Mouse (Mus musculus) neural tube, embryonic 12.5 days (tissue): ENCODE measurements around the gene Ptprm. TPM values are rescaled to one million over a fixed set of nuclear protein-coding genes. Genes with fewer than 3 reads are reported as not detected.

Experiments
- ATAC-seq: fragments of 200-750 bp; cut with Nextera tagmentation; 2 replicates; pipeline ENCODE4 v1.8.0; 2017; ENCODE audit warnings: low read depth, mild to moderate bottlenecking, moderate TSS enrichment, moderate library complexity; ENCODE audit not compliant: low FRiP score
- H3K27ac ChIP-seq: fragments of 300-500 bp; sonication (generic); 2 replicates; pipeline ENCODE4 v1.5.1; 2016
- H3K27me3 ChIP-seq: fragments of 300-500 bp; sonication (generic); replicated peaks from 2 replicates; pipeline ENCODE4 v1.6.1; 2016; ENCODE audit warnings: mild to moderate bottlenecking
- H3K36me3 ChIP-seq: fragments of 300-500 bp; sonication (generic); 2 replicates; pipeline ENCODE4 v1.6.1; 2016; ENCODE audit warnings: mild to moderate bottlenecking
- H3K4me1 ChIP-seq: fragments of 300-500 bp; sonication (generic); 2 replicates; pipeline ENCODE4 v1.6.1; 2016
- H3K4me2 ChIP-seq: fragments of 300-500 bp; sonication (generic); replicated peaks from 2 replicates; pipeline ENCODE4 v1.6.1; 2016; ENCODE audit warnings: mild to moderate bottlenecking
- H3K4me3 ChIP-seq: fragments of 300-500 bp; sonication (generic); 2 replicates; pipeline ENCODE4 v1.5.1; 2016
- H3K9ac ChIP-seq: fragments of 300-500 bp; sonication (generic); 2 replicates; pipeline ENCODE4 v1.6.1; 2016; ENCODE audit warnings: mild to moderate bottlenecking
- H3K9me3 ChIP-seq: fragments of 300-500 bp; sonication (generic); 2 replicates; pipeline ENCODE4 v1.6.1; 2016; ENCODE audit warnings: mild to moderate bottlenecking
- WGBS: fragments of 180-500 bp; shearing (Covaris S2); methylation state at CpG from one replicate; pipeline ENCODE4 v1.1.7; 2016; 5-methylcytosine and 5-hydroxymethylcytosine counted together
- polyA plus RNA-seq: library from polyadenylated mRNA; unstranded; fragments of >200 nt; fragmentation: Nextera tagmentation; extraction: Ambion mirVana; gene quantifications from 2 replicates; pipeline ENCODE4 v1.2.1, GENCODE M21; 2016

Ptprm gene
- polyA plus RNA-seq, 1 experiment from 2014 or later: 15.6 TPM

- Histone ChIP-seq H3K36me3 (no peaks in the 10 kb centered on the region), H3K27me3 (no peaks in the 10 kb centered on the region), H3K27ac (no peak overlapping the region), H3K9me3 (no peaks in the 10 kb centered on the region), H3K4me1 (no peaks in the 10 kb centered on the region), H3K9ac (no peak overlapping the region), H3K4me3 (no peak overlapping the region), H3K4me2 (no peak overlapping the region)
- ATAC-seq: no peak
- 94% methylated on average over 4 of the region's 4 CpGs for whole genome bisulfite sequencing
Measured at GRCm38 (mm10) chr17:67302074-67302473, 52.2 kb downstream of the Ptprm start.

DNA sequence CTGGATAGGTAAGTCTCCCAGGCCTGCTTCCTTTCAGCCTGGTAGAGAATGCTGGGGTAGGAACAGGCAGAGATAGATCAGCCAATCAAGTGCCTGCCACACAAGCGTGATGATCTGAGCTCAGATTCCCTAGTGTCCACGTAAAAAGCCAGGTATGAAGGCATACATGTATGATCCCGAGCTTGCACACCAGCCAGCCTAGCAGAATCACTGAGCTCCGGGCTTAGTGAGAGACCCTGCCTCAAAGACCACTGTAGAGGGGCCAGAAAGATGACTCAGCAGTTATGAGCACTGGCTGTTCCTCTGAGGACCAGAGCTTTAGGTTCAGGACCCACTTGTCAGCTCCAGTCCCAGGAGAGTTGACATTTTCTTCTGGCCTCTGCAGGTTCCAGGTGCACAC is 52.9 kb downstream of the Ptprm start:
- Histone ChIP-seq H3K27ac (no peak overlapping the region), H3K36me3 (no peaks in the 10 kb centered on the region), H3K4me2 (no peak overlapping the region), H3K9me3 (no peaks in the 10 kb centered on the region), H3K27me3 (no peaks in the 10 kb centered on the region), H3K4me3 (no peak overlapping the region), H3K4me1 (no peaks in the 10 kb centered on the region), H3K9ac (no peak overlapping the region)
- ATAC-seq: no peak
- WGBS: 90% methylated on average over 4 of the region's 4 CpGs

GRCm38 (mm10) chr17:67298269-67298798 is 55.9 kb downstream of the Ptprm start:
- Histone ChIP-seq H3K27me3 (no peaks in the 10 kb centered on the region), H3K4me3 (no peak overlapping the region), H3K9me3 (no peaks in the 10 kb centered on the region), H3K4me1 (no peaks in the 10 kb centered on the region), H3K4me2 (no peak overlapping the region), H3K9ac (no peak overlapping the region), H3K36me3 (no peaks in the 10 kb centered on the region), H3K27ac (no peak overlapping the region)
- 85% methylated on average over 9 of the region's 9 CpGs for WGBS
- no peak for ATAC-seq

DNA sequence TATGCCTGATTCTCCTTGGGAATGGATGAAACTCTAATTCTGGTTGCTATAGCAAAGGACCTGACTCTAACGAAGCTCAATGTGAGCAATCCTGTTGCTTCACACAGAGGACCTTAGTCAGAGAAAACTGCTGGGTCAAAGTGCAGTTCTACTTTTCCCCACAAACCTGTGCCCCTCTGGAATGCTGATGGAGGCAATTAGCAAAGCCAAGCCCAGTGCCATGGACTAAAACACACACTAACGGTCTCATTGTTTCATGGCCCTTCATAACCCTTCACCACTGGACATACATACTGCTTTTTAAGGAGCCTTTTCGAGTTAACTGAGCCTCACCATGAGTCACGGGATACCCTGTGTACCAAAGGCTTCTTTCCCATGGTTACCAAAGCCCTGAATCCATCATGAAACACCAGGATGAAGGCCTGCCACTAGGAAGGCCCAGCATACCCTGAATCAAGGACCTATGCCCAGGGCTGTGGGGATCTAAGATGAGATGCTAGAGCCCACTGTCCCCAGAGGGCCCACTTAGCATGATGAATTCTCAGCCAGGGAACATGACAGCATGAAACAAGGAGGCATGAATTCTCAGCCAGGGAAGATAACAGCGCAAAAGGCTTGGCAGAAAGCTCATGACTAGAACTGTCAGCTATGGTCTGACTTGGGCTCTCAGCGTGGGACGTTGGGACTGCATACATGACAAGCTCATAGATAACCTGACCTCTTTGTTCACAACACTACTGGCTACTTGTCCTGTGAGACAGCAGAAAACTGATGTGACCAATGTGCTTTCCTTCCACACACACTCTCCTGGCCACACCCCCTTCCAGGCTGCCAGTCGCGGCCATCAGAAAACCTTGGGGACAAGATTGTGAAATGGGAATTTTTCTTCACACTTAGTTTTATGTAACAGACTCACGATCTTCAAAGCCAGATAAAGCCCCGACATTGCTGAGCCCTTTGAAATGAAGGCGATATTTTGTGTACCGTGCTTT is 57.4 kb downstream of the Ptprm start:
- WGBS: 90% methylated on average over 13 of the region's 13 CpGs
- H3K9me3 ChIP-seq: no peaks in the 10 kb centered on the region
- no peak overlapping the region for H3K9ac ChIP-seq
- H3K27me3 ChIP-seq: no peaks in the 10 kb centered on the region
- H3K4me3 ChIP-seq: no peak overlapping the region
- ATAC-seq: no peak
- no peaks in the 10 kb centered on the region for H3K4me1 ChIP-seq
- H3K27ac ChIP-seq: no peak overlapping the region
- H3K36me3 ChIP-seq: no peaks in the 10 kb centered on the region
- H3K4me2 ChIP-seq: no peak overlapping the region

DNA sequence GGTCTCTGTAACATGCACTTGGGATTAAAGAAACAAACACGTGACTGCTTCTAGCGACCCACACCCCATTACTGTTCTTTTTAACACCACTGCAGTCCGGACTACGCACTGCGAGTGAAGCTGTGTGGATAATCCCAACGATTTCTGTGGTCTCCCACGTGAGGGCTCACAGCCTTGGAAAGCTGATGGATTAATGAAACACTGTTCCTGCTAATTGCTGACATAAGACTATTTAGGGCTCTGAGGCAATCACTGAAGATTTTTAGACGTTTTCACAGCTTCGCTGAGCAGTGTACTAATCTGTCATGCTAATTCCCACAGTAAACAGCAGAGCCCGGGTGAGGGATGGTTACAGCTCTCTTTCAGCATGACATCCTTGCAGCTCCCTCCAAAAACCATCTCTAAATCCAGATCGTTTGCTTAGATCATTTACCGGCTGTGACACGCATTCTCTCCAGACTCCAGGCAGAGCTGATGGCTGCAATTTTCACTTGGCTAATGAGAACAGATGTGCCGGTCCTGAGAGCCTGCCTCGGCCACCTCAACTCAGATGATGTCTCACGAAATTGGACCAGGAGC is 63.5 kb downstream of the Ptprm start:
- 29% methylated on average over 16 of the region's 16 CpGs for WGBS
- H3K4me3 ChIP-seq: no peak overlapping the region
- H3K27me3 ChIP-seq: no peaks in the 10 kb centered on the region
- no peak overlapping the region for H3K9ac ChIP-seq
- no peaks in the 10 kb centered on the region for H3K9me3 ChIP-seq
- no peaks in the 10 kb centered on the region for H3K36me3 ChIP-seq
- H3K27ac ChIP-seq: no peak overlapping the region
- H3K4me2 ChIP-seq: peak overlapping the region; percentile 27
- no peaks in the 10 kb centered on the region; the same call in 1 of the 2 replicates for H3K4me1 ChIP-seq
- peak; percentile 72 for ATAC-seq

GRCm38 (mm10) chr17:67287501-67287900 is 66.8 kb downstream of the Ptprm start:
- no peak overlapping the region for H3K4me2 ChIP-seq
- H3K27me3 ChIP-seq: no peaks in the 10 kb centered on the region
- H3K27ac ChIP-seq: no peak overlapping the region
- no peak overlapping the region for H3K9ac ChIP-seq
- no peak for ATAC-seq
- H3K4me3 ChIP-seq: no peak overlapping the region
- H3K9me3 ChIP-seq: no peaks in the 10 kb centered on the region
- 82% methylated on average over 3 of the region's 3 CpGs for WGBS
- H3K36me3 ChIP-seq: no peaks in the 10 kb centered on the region
- H3K4me1 ChIP-seq: no peaks in the 10 kb centered on the region; the same call in 1 of the 2 replicates

- no peaks in the 10 kb centered on the region for H3K27me3 ChIP-seq
- no peak overlapping the region for H3K27ac ChIP-seq
- H3K9me3 ChIP-seq: no peaks in the 10 kb centered on the region
- no peak for ATAC-seq
- no peak overlapping the region for H3K4me3 ChIP-seq
- H3K9ac ChIP-seq: no peak overlapping the region
- WGBS: 80% methylated on average over 13 of the region's 13 CpGs
- no peaks in the 10 kb centered on the region for H3K4me1 ChIP-seq
- no peaks in the 10 kb centered on the region for H3K36me3 ChIP-seq
- H3K4me2 ChIP-seq: no peak overlapping the region
Measured at GRCm38 (mm10) chr17:67281640-67282170, 72.6 kb downstream of the Ptprm start.

DNA sequence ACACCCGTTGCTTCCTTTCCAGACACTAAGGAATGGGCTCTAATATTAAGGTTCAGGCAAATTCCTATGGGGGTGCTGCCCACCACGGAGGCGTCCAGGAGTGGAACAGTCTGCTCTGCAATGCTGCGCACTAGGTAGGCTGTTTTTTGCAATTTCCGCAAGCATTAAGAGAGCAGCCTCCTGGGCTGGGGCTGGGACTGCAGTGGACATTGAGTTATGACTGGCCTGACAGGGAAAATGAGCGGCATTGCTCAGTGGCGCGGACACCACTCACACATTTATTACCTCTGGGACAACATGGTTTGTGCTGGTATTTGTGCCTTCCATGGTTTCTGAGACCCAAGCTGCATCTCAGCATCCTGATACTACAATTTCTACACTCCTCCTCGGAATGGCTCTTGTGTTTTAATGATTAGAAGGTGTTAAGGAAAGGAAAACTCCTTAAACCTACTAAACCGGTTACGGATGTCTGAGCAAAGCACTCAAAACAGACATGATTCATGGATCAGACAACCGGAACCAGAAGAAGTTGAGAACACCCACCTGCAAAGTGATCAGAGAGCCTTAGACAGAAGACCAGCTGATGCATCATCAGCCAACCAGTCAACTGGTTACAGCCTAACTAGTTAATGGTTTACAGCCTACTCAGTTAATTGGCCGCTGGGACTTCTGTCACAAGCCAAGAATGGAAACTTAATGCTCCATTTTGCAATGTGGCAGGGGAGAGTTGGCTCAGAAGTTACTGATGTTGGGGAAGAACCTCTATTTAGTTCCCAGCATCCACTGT is 76.9 kb downstream of the Ptprm start:
- 86% methylated on average over 13 of the region's 13 CpGs for WGBS
- no peak overlapping the region for H3K4me3 ChIP-seq
- no peak for ATAC-seq
- no peak overlapping the region for H3K9ac ChIP-seq
- no peaks in the 10 kb centered on the region for H3K27me3 ChIP-seq
- no peak overlapping the region for H3K4me2 ChIP-seq
- H3K36me3 ChIP-seq: no peaks in the 10 kb centered on the region
- H3K4me1 ChIP-seq: no peaks in the 10 kb centered on the region
- no peak overlapping the region for H3K27ac ChIP-seq
- H3K9me3 ChIP-seq: no peaks in the 10 kb centered on the region

DNA sequence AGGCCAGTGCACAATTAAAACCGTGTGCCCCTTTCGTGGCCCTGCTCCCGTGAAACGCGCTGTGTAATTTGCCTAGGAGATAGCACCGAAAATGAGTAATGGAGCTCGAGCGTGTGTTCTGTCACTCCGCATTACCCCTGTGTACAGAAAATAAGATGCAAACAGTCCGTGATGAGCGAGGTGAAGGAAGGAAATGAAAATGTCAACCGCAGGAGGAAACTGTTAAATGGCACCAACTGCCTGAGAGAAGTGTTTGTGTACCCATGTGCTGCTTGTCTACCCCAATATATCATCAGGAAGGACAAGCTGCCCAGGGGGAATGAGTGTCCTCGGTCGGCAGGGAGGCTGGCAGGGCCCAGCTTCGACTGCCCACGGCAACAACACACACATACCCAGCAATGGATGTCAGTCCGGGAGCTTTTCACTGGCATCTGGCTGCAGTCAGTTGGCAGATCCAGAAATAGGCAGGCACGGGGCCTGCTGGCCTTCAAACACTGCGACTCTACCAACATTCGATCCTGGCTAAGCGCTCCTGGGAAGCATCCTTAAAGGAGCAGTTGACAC is 79.6 kb downstream of the Ptprm start:
- H3K4me1 ChIP-seq: no peaks in the 10 kb centered on the region
- 0 out of 2 replicates have a peak, but pooled peaks have one; percentile 50 for ATAC-seq
- no peaks in the 10 kb centered on the region for H3K27me3 ChIP-seq
- H3K4me3 ChIP-seq: no peak overlapping the region
- no peaks in the 10 kb centered on the region for H3K36me3 ChIP-seq
- H3K4me2 ChIP-seq: no peak overlapping the region
- no peaks in the 10 kb centered on the region for H3K9me3 ChIP-seq
- 0 out of 2 replicates have a peak overlapping the region, but pooled peaks have one; percentile 38 for H3K27ac ChIP-seq
- WGBS: 60% methylated on average over 21 of the region's 21 CpGs
- no peak overlapping the region for H3K9ac ChIP-seq

DNA sequence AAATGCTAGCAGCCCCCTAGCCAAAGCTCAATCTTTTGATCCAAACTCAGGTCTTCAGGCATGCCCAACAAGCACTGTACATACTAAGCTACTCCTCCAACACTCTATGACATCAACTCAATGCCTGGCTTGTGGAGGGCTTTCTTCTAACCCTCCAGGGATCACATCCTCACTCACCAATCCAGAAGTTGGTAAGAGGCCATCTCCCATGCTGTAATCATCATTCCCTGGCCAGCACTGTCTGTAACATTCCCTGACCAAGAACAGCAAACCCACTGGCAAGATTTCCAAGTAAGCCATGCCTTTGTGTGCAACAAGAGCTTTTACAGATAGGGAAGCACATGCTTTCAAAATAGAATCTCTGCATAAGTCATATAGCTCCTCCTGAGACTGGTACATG is 81.3 kb downstream of the Ptprm start:
- Histone ChIP-seq H3K4me2 (no peak overlapping the region), H3K27me3 (no peaks in the 10 kb centered on the region), H3K4me1 (no peaks in the 10 kb centered on the region), H3K27ac (no peak overlapping the region), H3K36me3 (no peaks in the 10 kb centered on the region), H3K9ac (no peak overlapping the region), H3K9me3 (no peaks in the 10 kb centered on the region), H3K4me3 (no peak overlapping the region)
- ATAC-seq: no peak

DNA sequence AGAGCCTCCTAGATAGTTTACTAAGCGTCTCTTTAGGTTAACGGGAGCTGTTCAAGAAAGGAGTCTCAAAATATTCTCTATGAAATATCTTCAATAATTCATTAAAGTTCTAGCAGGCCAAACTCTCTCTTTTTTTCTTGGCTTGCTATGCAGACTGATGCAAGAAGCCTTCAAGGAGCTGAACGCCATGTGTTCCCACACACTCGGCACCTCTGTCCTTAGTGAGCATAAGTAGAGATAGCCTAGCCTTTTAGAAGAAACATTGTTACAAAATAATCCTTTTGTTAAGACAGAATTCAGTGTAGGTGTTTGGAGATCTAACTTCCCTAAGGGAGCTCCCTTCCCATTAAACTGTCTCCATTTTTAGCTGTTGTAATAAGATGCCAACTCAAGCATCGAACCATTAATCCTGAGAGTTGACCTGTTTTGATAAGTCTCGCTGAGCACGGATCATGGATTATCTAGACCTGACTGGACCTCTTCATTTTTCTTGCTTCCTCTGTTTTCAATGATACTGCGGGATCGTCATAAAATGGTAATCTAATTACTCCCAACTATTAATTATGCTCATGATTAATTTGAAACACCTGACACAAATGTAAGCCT is 85.7 kb downstream of the Ptprm start:
- H3K27me3 ChIP-seq: no peaks in the 10 kb centered on the region
- H3K4me2 ChIP-seq: no peak overlapping the region
- H3K9ac ChIP-seq: no peak overlapping the region
- H3K36me3 ChIP-seq: no peaks in the 10 kb centered on the region
- no peaks in the 10 kb centered on the region for H3K4me1 ChIP-seq
- 85% methylated on average over 9 of the region's 9 CpGs for WGBS
- no peak overlapping the region for H3K27ac ChIP-seq
- no peak overlapping the region for H3K4me3 ChIP-seq
- no peak for ATAC-seq
- H3K9me3 ChIP-seq: no peaks in the 10 kb centered on the region
